Mouse (Mus musculus) MEL (cell line): ENCODE measurements around the gene Gm7347. TPM values are rescaled to one million over a fixed set of nuclear protein-coding genes. Genes with fewer than 3 reads are reported as not detected.
"Not testable (repeated sequence)": the region's sequence is repeated elsewhere in the genome, so short reads cannot be mapped to it uniquely, and the experiment has no call there.

Experiments
- DNase-seq: peaks from one replicate; pipeline ENCODE4 v3.0.0; 2011; ENCODE audit warnings: low read depth, low spot score
- H3K27ac ChIP-seq: 2 replicates; pipeline ENCODE4 v1.5.1; 2012; ENCODE audit warnings: low read depth, mild to moderate bottlenecking, control low read depth, low read length, moderate library complexity; ENCODE audit not compliant: control insufficient read depth
- H3K27me3 ChIP-seq, 2 experiments: fragments of 150-350 bp in 1 of 2; sonication (generic) in 1 of 2; 2 replicates each; pipeline ENCODE4 v1.6.1; 2012; ENCODE audit warnings: low read length in 2 of 2, mild to moderate bottlenecking in 2 of 2, improper control_type of control experiment in 1 of 2, moderate library complexity in 1 of 2; ENCODE audit not compliant: insufficient read depth in 2 of 2, control insufficient read depth in 1 of 2
- H3K36me3 ChIP-seq, 2 experiments: 2 replicates each; pipeline ENCODE4 v1.6.1; 2012 to 2014; ENCODE audit warnings: low read length in 2 of 2, improper control_type of control experiment in 1 of 2, inconsistent platforms in 1 of 2, mild to moderate bottlenecking in 1 of 2; ENCODE audit not compliant: insufficient read depth in 2 of 2, control insufficient read depth in 1 of 2
- H3K4me1 ChIP-seq, 2 experiments: fragments of 150-350 bp in 1 of 2; sonication (generic) in 1 of 2; 2 replicates each; pipeline ENCODE4 v1.6.1; 2012; ENCODE audit warnings: low read length in 2 of 2, improper control_type of control experiment in 1 of 2, mild to moderate bottlenecking in 1 of 2; ENCODE audit not compliant: insufficient read depth in 2 of 2, control insufficient read depth in 1 of 2
- H3K4me3 ChIP-seq, 2 experiments: fragments of 150-350 bp in 1 of 2; sonication (generic) in 1 of 2; 2 replicates each; pipeline ENCODE4 v1.5.1; 2012; ENCODE audit warnings: low read depth in 2 of 2, low read length in 2 of 2, mild to moderate bottlenecking in 2 of 2, moderate library complexity in 2 of 2, control low read depth in 1 of 2, improper control_type of control experiment in 1 of 2; ENCODE audit not compliant: control insufficient read depth in 1 of 2, insufficient read depth in 1 of 2
- H3K79me2 ChIP-seq: 2 replicates; pipeline ENCODE4 v1.6.1; 2012; ENCODE audit warnings: mild to moderate bottlenecking, low read length, moderate library complexity; ENCODE audit not compliant: control insufficient read depth, poor library complexity, insufficient read depth
- H3K9ac ChIP-seq: 2 replicates; pipeline ENCODE4 v1.6.1; 2012; ENCODE audit warnings: low read depth, mild to moderate bottlenecking, control low read depth, low read length, moderate library complexity; ENCODE audit not compliant: control insufficient read depth, poor library complexity, severe bottlenecking
- H3K9me3 ChIP-seq: fragments of 150-350 bp; sonication (generic); replicated peaks from 2 replicates; pipeline ENCODE4 v1.6.1; 2012; ENCODE audit warnings: mild to moderate bottlenecking, low read length, improper control_type of control experiment, moderate library complexity; ENCODE audit not compliant: insufficient read depth
- GABPA ChIP-seq: IDR thresholded peaks from 2 replicates; pipeline ENCODE4 v1.6.1; 2012; ENCODE audit warnings: low read depth, mild to moderate bottlenecking, inconsistent platforms, low read length, improper control_type of control experiment, moderate library complexity
- GATA1 ChIP-seq: IDR thresholded peaks from 2 replicates; pipeline ENCODE4 v1.6.1; 2011; ENCODE audit warnings: low read depth, low read length, improper control_type of control experiment
- MAFK ChIP-seq: IDR thresholded peaks from 2 replicates; pipeline ENCODE4 v1.6.1; 2011; ENCODE audit warnings: low read depth, mild to moderate bottlenecking, low read length, improper control_type of control experiment, borderline replicate concordance
- NELFE ChIP-seq: IDR thresholded peaks from 2 replicates; pipeline ENCODE4 v1.6.1; 2011; ENCODE audit warnings: low read depth, low read length, improper control_type of control experiment
- RCOR1 ChIP-seq: IDR thresholded peaks from 2 replicates; pipeline ENCODE4 v1.6.1; 2012; ENCODE audit warnings: low read depth, mild to moderate bottlenecking, inconsistent platforms, low read length, improper control_type of control experiment
- SIN3A ChIP-seq: IDR thresholded peaks from 2 replicates; pipeline ENCODE4 v1.6.1; 2012; ENCODE audit warnings: low read length, improper control_type of control experiment, inconsistent platforms
- TAL1 ChIP-seq: IDR thresholded peaks from 2 replicates; pipeline ENCODE4 v1.6.1; 2012; ENCODE audit warnings: mild to moderate bottlenecking, inconsistent platforms, low read length, moderate library complexity, mixed read lengths
- polyA plus RNA-seq, 2 experiments: library from polyadenylated mRNA; stranded (reverse) in 1 of 2; unstranded in 1 of 2; fragments of >175 nt in 1 of 2; fragments of >200 nt in 1 of 2; gene quantifications; 2 replicates each; pipeline versions ENCODE4 v1.2.1 to v1.2.4; 2012; ENCODE audit warnings: low replicate concordance in 2 of 2, low read depth in 1 of 2; ENCODE audit not compliant: insufficient read length in 2 of 2, insufficient read depth in 1 of 2, missing spikeins in 1 of 2
- total RNA-seq: library from RNA; depleted of rRNA; stranded (reverse); fragments of 300-350 nt; gene quantifications from 2 replicates; pipeline ENCODE4 v1.2.3, GENCODE M21; 2012; rRNA removed

Gm7347 gene
- total RNA-seq (not detected in 2 replicates), polyA plus RNA-seq (not detected)

- not testable (repeated sequence) for H3K27me3 ChIP-seq, H3K9ac ChIP-seq, H3K4me1 ChIP-seq, H3K36me3 ChIP-seq, H3K79me2 ChIP-seq, DNase-seq, H3K9me3 ChIP-seq, H3K27ac ChIP-seq, H3K4me3 ChIP-seq
These were observed at the start of gene Gm7347 for GRCm38 (mm10) chr5:26058481-26058880. Gene Gm7347 (minus strand): TSS chr5:26058581.

- H3K4me1 ChIP-seq, H3K79me2 ChIP-seq, DNase-seq, H3K27me3 ChIP-seq, H3K9me3 ChIP-seq, H3K9ac ChIP-seq, H3K27ac ChIP-seq, H3K36me3 ChIP-seq, H3K4me3 ChIP-seq: not testable (repeated sequence)
These were observed 46.9 kb upstream of the Gm7347 start, which contains the start of gene 5031410I06Rik for GRCm38 (mm10) chr5:26105262-26105661. Gene 5031410I06Rik (minus strand): TSS chr5:26105362.

- H3K4me1 ChIP-seq, H3K79me2 ChIP-seq, H3K27ac ChIP-seq, DNase-seq, H3K9ac ChIP-seq, H3K9me3 ChIP-seq, H3K4me3 ChIP-seq, H3K36me3 ChIP-seq, H3K27me3 ChIP-seq: not testable (repeated sequence)
These were observed 30.8 kb upstream of the Gm7347 start, which contains the start of gene Gm10471 for GRCm38 (mm10) chr5:26089191-26089590. Gene Gm10471 (minus strand): TSS chr5:26089291.

GRCm38 (mm10) chr5:26079023-26079422 lies 20.6 kb upstream of the Gm7347 start:
- not testable (repeated sequence) for H3K4me3 ChIP-seq, H3K4me1 ChIP-seq, H3K36me3 ChIP-seq, H3K27ac ChIP-seq, H3K9me3 ChIP-seq, H3K79me2 ChIP-seq, H3K27me3 ChIP-seq, H3K9ac ChIP-seq
- DNase-seq = peak; percentile 11

GRCm38 (mm10) chr5:26070716-26071115 lies 12.3 kb upstream of the Gm7347 start:
- no peaks in the 10 kb centered on the region for H3K36me3 ChIP-seq

GRCm38 (mm10) chr5:26039458-26039857 lies 18.9 kb downstream of the Gm7347 start, which contains the start of gene Speer4a:
Gene Speer4a (minus strand): TSS chr5:26039558.
- not testable (repeated sequence) for H3K4me1 ChIP-seq, H3K27me3 ChIP-seq, H3K9me3 ChIP-seq, H3K79me2 ChIP-seq, DNase-seq, H3K36me3 ChIP-seq, H3K9ac ChIP-seq, H3K27ac ChIP-seq, H3K4me3 ChIP-seq

More at GRCm38 (mm10) chr5:26070716-26071115, 12.3 kb upstream of the Gm7347 start:
- peak overlapping the region; percentile 57; the same call in 1 of the 2 replicates for H3K9ac ChIP-seq
- H3K4me1 ChIP-seq = no peaks in the 10 kb centered on the region
- peak overlapping the region; percentile 41 to 46; a peak in 2 of 4 replicates for H3K4me3 ChIP-seq
- TF ChIP-seq NELFE (no peak), SIN3A (no peak), GATA1 (no peak), TAL1 (no peak), RCOR1 (no peak), GABPA (no peak), MAFK (no peak)
- TF ChIP-seq, all 39 proteins: peak for 0
- no peaks in the 10 kb centered on the region for H3K27me3 ChIP-seq
- no peaks in the 10 kb centered on the region for H3K79me2 ChIP-seq
- no peak overlapping the region for H3K27ac ChIP-seq
- H3K9me3 ChIP-seq = no peaks in the 10 kb centered on the region
- DNase-seq = peak; percentile 16
